Mouse (Mus musculus): Measurements from ENCODE around the gene Nmu.

DNA sequence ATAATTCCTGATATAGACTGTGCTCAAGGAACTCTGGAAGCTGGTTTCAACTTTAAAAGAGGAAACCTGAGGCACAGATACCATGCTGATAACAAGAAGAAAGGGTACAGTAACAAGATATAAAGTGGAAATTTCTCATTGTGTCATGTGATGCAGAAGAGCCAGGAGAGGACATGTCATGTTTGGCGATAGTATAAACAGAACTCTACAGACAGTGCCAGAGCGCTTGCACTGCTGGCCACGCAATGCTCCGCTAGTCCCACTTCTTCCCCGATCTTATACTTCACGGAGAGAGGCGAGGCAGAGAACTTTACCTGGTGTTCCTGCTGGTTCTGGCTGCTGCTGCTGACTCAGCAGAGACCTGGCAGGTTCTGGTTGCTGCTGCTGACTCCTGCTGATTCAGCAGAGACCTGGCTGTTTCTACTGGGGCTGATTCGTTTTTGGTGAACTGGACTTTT is 74.3 kb downstream of the Nmu start:
- TF ChIP-seq MYC (IDR thresholded peaks at IDR 0.05; ENCODE audit: low read depth, low read length) (peak; percentile 60), CTCF (IDR thresholded peaks at IDR 0.05 in 2 of 3, conservative IDR thresholded peaks at IDR 0.05 in 1 of 3; ENCODE audit: control insufficient read depth in 1 of 3, insufficient read depth in 1 of 3, low read depth in 2 of 3, low read length in 3 of 3, poor library complexity in 1 of 3, severe bottlenecking in 1 of 3) (no peak), USF1 (IDR thresholded peaks at IDR 0.05; ENCODE audit: low read depth, low read length) (peak; percentile 96), ZNF384 (IDR thresholded peaks at IDR 0.05; ENCODE audit: low read depth, low read length) (no peak), TCF12 (IDR thresholded peaks at IDR 0.05; ENCODE audit: low read depth, low read length) (0 out of 2 replicates have a peak, but pooled peaks have one; percentile 68)
